Mouse (Mus musculus) lung, embryonic 16.5 days (tissue): Measurements from ENCODE around the gene Ddx10. TPM values are rescaled to one million over a fixed set of nuclear protein-coding genes. Genes with fewer than 3 reads are reported as not detected.
A peak's percentile ranks its signal among the peaks of the same experiment; 100 is the strongest.

Experiments used
- ATAC-seq: fragments of 200-750 bp; cut with Nextera tagmentation; 2 replicates; pipeline ENCODE4 v1.8.0; 2017; ENCODE audit warnings: low read depth, mild to moderate bottlenecking, moderate library complexity
- H3K27ac ChIP-seq: fragments of 300-500 bp; sonication (generic); 2 replicates; pipeline ENCODE4 v1.5.1; 2014; ENCODE audit warnings: mild to moderate bottlenecking, control low read depth, low read length
- H3K27me3 ChIP-seq: fragments of 300-500 bp; sonication (generic); 2 replicates; pipeline ENCODE4 v1.6.1; 2014; ENCODE audit warnings: low read depth, low read length, mixed read lengths; ENCODE audit not compliant: control insufficient read depth, insufficient read depth
- H3K36me3 ChIP-seq: fragments of 300-500 bp; sonication (generic); 2 replicates; pipeline ENCODE4 v1.6.1; 2014; ENCODE audit warnings: low read length; ENCODE audit not compliant: control insufficient read depth, insufficient read depth
- H3K4me1 ChIP-seq: fragments of 300-500 bp; sonication (generic); replicated peaks from 2 replicates; pipeline ENCODE4 v1.6.1; 2014; ENCODE audit warnings: low read length, mixed read lengths; ENCODE audit not compliant: control insufficient read depth, insufficient read depth
- H3K4me2 ChIP-seq: fragments of 300-500 bp; sonication (generic); 2 replicates; pipeline ENCODE4 v1.6.1; 2014; ENCODE audit warnings: low read depth, low read length, control low read depth
- H3K4me3 ChIP-seq: fragments of 300-500 bp; sonication (generic); 2 replicates; pipeline ENCODE4 v1.5.1; 2014; ENCODE audit warnings: mild to moderate bottlenecking, low read length, control low read depth
- H3K9ac ChIP-seq: fragments of 300-500 bp; sonication (generic); 2 replicates; pipeline ENCODE4 v1.6.1; 2014; ENCODE audit warnings: low read length, control low read depth
- H3K9me3 ChIP-seq: fragments of 300-500 bp; sonication (generic); 2 replicates; pipeline ENCODE4 v1.6.1; 2016; ENCODE audit warnings: low read length; ENCODE audit not compliant: control insufficient read depth
- WGBS: fragments of 180-500 bp; shearing (Covaris S2); extraction: QIAGEN DNeasy Blood & Tissue Kit; methylation state at CpG from one replicate; pipeline ENCODE4 v1.1.7; 2014; 5-methylcytosine and 5-hydroxymethylcytosine counted together
- polyA plus RNA-seq: library from polyadenylated mRNA; unstranded; fragments of >200 nt; fragmentation: Nextera tagmentation; extraction: Ambion mirVana; gene quantifications from 2 replicates; pipeline ENCODE4 v1.2.1, GENCODE M21; 2015

Gene Ddx10
- polyA plus RNA-seq, 1 experiment from 2014 or later, result 26.6 TPM

- no peak overlapping the region for H3K9ac ChIP-seq
- H3K27me3 ChIP-seq, result no peaks in the 10 kb centered on the region
- peak; percentile 6; the same call in 1 of the 2 replicates for ATAC-seq
- no peak overlapping the region for H3K4me3 ChIP-seq
- H3K4me2 ChIP-seq, result no peak overlapping the region
- H3K27ac ChIP-seq, result peak overlapping the region; percentile 51
- H3K36me3 ChIP-seq, result no peaks in the 10 kb centered on the region
- H3K4me1 ChIP-seq, result peaks cover 7% of the 10 kb centered on the region
- 55% methylated on average over 5 of the region's 5 CpGs for WGBS
- no peaks in the 10 kb centered on the region for H3K9me3 ChIP-seq
Measured at GRCm38 (mm10) chr9:53269466-53269755, 21.6 kb upstream of the Ddx10 start.

- H3K27me3 ChIP-seq, result no peaks in the 10 kb centered on the region
- no peaks in the 10 kb centered on the region for H3K9me3 ChIP-seq
- H3K36me3 ChIP-seq, result no peaks in the 10 kb centered on the region
- no peak overlapping the region for H3K4me2 ChIP-seq
- no peak overlapping the region for H3K9ac ChIP-seq
- peaks cover 7% of the 10 kb centered on the region for H3K4me1 ChIP-seq
- H3K27ac ChIP-seq, result peak overlapping the region; percentile 71
- ATAC-seq, result peak; percentile 88
- WGBS, result 45% methylated on average over 5 of the region's 5 CpGs
- no peak overlapping the region for H3K4me3 ChIP-seq
Measured at GRCm38 (mm10) chr9:53268731-53269465, 21.0 kb upstream of the Ddx10 start.

- peak overlapping the region; percentile 71 for H3K27ac ChIP-seq
- no peaks in the 10 kb centered on the region for H3K36me3 ChIP-seq
- H3K9ac ChIP-seq, result no peak overlapping the region
- 24% methylated on average over 5 of the region's 5 CpGs for WGBS
- no peaks in the 10 kb centered on the region for H3K9me3 ChIP-seq
- H3K27me3 ChIP-seq, result no peaks in the 10 kb centered on the region
- peaks cover 7% of the 10 kb centered on the region for H3K4me1 ChIP-seq
- no peak overlapping the region for H3K4me3 ChIP-seq
- peak; percentile 67 for ATAC-seq
- no peak overlapping the region for H3K4me2 ChIP-seq
Measured at GRCm38 (mm10) chr9:53268036-53268435, 20.2 kb upstream of the Ddx10 start.

GRCm38 (mm10) chr9:53265589-53265988 lies 17.7 kb upstream of the Ddx10 start:
- H3K4me3 ChIP-seq, result no peak overlapping the region
- H3K27ac ChIP-seq, result no peak overlapping the region
- H3K4me2 ChIP-seq, result no peak overlapping the region
- 68% methylated on average over 2 of the region's 2 CpGs for WGBS
- H3K9me3 ChIP-seq, result no peaks in the 10 kb centered on the region
- no peak overlapping the region for H3K9ac ChIP-seq
- no peaks in the 10 kb centered on the region for H3K27me3 ChIP-seq
- H3K4me1 ChIP-seq, result peaks cover 3% of the 10 kb centered on the region
- no peak for ATAC-seq
- H3K36me3 ChIP-seq, result no peaks in the 10 kb centered on the region

GRCm38 (mm10) chr9:53264387-53264786 lies 16.5 kb upstream of the Ddx10 start:
- Histone ChIP-seq H3K27ac (peak overlapping the region; percentile 57; the same call in 1 of the 2 replicates), H3K9me3 (no peaks in the 10 kb centered on the region), H3K4me3 (no peak overlapping the region), H3K4me1 (peaks cover 3% of the 10 kb centered on the region), H3K4me2 (peak overlapping the region; percentile 32), H3K27me3 (no peaks in the 10 kb centered on the region), H3K9ac (no peak overlapping the region), H3K36me3 (no peaks in the 10 kb centered on the region)
- 40% methylated on average over 4 of the region's 4 CpGs for WGBS
- ATAC-seq, result 0 out of 2 replicates have a peak, but pooled peaks have one; percentile 9

- Histone ChIP-seq H3K9me3 (no peaks in the 10 kb centered on the region), H3K27ac (no peak overlapping the region), H3K9ac (no peak overlapping the region), H3K4me1 (peaks cover 8% of the 10 kb centered on the region), H3K4me3 (no peak overlapping the region), H3K4me2 (no peak overlapping the region), H3K36me3 (no peaks in the 10 kb centered on the region), H3K27me3 (no peaks in the 10 kb centered on the region)
- ATAC-seq, result no peak
- WGBS, result 37% methylated on average over 6 of the region's 6 CpGs
Measured at GRCm38 (mm10) chr9:53258199-53258598, 10.3 kb upstream of the Ddx10 start.

- H3K36me3 ChIP-seq, result no peaks in the 10 kb centered on the region
- no peaks in the 10 kb centered on the region for H3K27me3 ChIP-seq
- H3K9ac ChIP-seq, result no peak overlapping the region
- 14% methylated on average over 3 of the region's 3 CpGs for WGBS
- H3K27ac ChIP-seq, result no peak overlapping the region
- H3K9me3 ChIP-seq, result no peaks in the 10 kb centered on the region
- no peak overlapping the region for H3K4me3 ChIP-seq
- peaks cover 8% of the 10 kb centered on the region for H3K4me1 ChIP-seq
- peak; percentile 51; the same call in 1 of the 2 replicates for ATAC-seq
- H3K4me2 ChIP-seq, result no peak overlapping the region
Measured at GRCm38 (mm10) chr9:53257772-53258171, 9.9 kb upstream of the Ddx10 start.

GRCm38 (mm10) chr9:53256690-53257305 lies 8.9 kb upstream of the Ddx10 start:
- no peaks in the 10 kb centered on the region for H3K27me3 ChIP-seq
- H3K9ac ChIP-seq, result no peak overlapping the region
- 80% methylated on average over 4 of the region's 4 CpGs for WGBS
- H3K4me1 ChIP-seq, result peaks cover 8% of the 10 kb centered on the region
- H3K4me2 ChIP-seq, result no peak overlapping the region
- ATAC-seq, result no peak
- no peaks in the 10 kb centered on the region for H3K36me3 ChIP-seq
- H3K27ac ChIP-seq, result no peak overlapping the region
- H3K9me3 ChIP-seq, result no peaks in the 10 kb centered on the region
- H3K4me3 ChIP-seq, result no peak overlapping the region

GRCm38 (mm10) chr9:53254368-53254767 lies 6.5 kb upstream of the Ddx10 start:
- Histone ChIP-seq H3K27me3 (no peaks in the 10 kb centered on the region), H3K4me1 (peaks cover 8% of the 10 kb centered on the region), H3K27ac (no peak overlapping the region), H3K4me3 (no peak overlapping the region), H3K4me2 (no peak overlapping the region), H3K9ac (no peak overlapping the region), H3K36me3 (no peaks in the 10 kb centered on the region), H3K9me3 (no peaks in the 10 kb centered on the region)
- peak; percentile 79 for ATAC-seq
- WGBS, result 3% methylated on average over 4 of the region's 4 CpGs
